Mouse (Mus musculus) midbrain, postnatal 0 days (tissue): Measurements from ENCODE around the gene Kdm4b. TPM values are rescaled to one million over a fixed set of nuclear protein-coding genes. Genes with fewer than 3 reads are reported as not detected.

ENCODE experiments used
- ATAC-seq: fragments of 200-750 bp; cut with Nextera tagmentation; 2 replicates; pipeline ENCODE4 v1.8.0; 2017; ENCODE audit warnings: moderate number of reproducible peaks, mild to moderate bottlenecking, moderate TSS enrichment, moderate library complexity; ENCODE audit not compliant: low FRiP score
- DNase-seq: peaks from one replicate; pipeline ENCODE4 v3.0.0-alpha.2; 2015; ENCODE audit warnings: low spot score
- H3K27ac ChIP-seq: fragments of 300-500 bp; sonication (generic); 2 replicates; pipeline ENCODE4 v1.5.1; 2014; ENCODE audit warnings: low read depth, mild to moderate bottlenecking, low read length, mixed read lengths
- H3K27me3 ChIP-seq: fragments of 300-500 bp; sonication (generic); 2 replicates; pipeline ENCODE4 v1.6.1; 2014; ENCODE audit warnings: low read length, control low read depth, mixed read lengths; ENCODE audit not compliant: insufficient read depth
- H3K36me3 ChIP-seq: fragments of 300-500 bp; sonication (generic); 2 replicates; pipeline ENCODE4 v1.6.1; 2014; ENCODE audit warnings: low read length, control low read depth, mixed read lengths; ENCODE audit not compliant: insufficient read depth
- H3K4me1 ChIP-seq: fragments of 300-500 bp; sonication (generic); 2 replicates; pipeline ENCODE4 v1.6.1; 2014; ENCODE audit warnings: mild to moderate bottlenecking, control low read depth, antibody characterized with exemption, low read length, mixed read lengths; ENCODE audit not compliant: insufficient read depth
- H3K4me2 ChIP-seq: fragments of 300-500 bp; sonication (generic); 2 replicates; pipeline ENCODE4 v1.6.1; 2014; ENCODE audit warnings: low read depth, mild to moderate bottlenecking, low read length, mixed read lengths; ENCODE audit not compliant: poor library complexity, severe bottlenecking
- H3K4me3 ChIP-seq: fragments of 300-500 bp; sonication (generic); 2 replicates; pipeline ENCODE4 v1.5.1; 2014; ENCODE audit warnings: low read depth, mild to moderate bottlenecking, low read length, moderate library complexity
- H3K9ac ChIP-seq: fragments of 300-500 bp; sonication (generic); replicated peaks from 2 replicates; pipeline ENCODE4 v1.6.1; 2014; ENCODE audit warnings: mild to moderate bottlenecking, low read length, moderate library complexity, mixed read lengths; ENCODE audit not compliant: poor library complexity, severe bottlenecking
- H3K9me3 ChIP-seq: fragments of 300-500 bp; sonication (generic); 2 replicates; pipeline ENCODE4 v1.6.1; 2016; ENCODE audit warnings: low read length, control low read depth
- CTCF ChIP-seq: IDR thresholded peaks from 2 replicates; pipeline ENCODE4 v1.5.1; 2016; ENCODE audit warnings: antibody characterized with exemption, mild to moderate bottlenecking
- WGBS: fragments of 180-500 bp; shearing (Covaris S2); extraction: QIAGEN DNeasy Blood & Tissue Kit; methylation state at CpG from one replicate; pipeline ENCODE4 v1.1.7; 2014; 5-methylcytosine and 5-hydroxymethylcytosine counted together
- polyA plus RNA-seq: library from polyadenylated mRNA; unstranded; fragments of >200 nt; fragmentation: Nextera tagmentation; extraction: Ambion mirVana; gene quantifications from 2 replicates; pipeline ENCODE4 v1.2.1, GENCODE M21; 2015
- total RNA-seq: library from RNA; depleted of rRNA; stranded (reverse); fragments of >200 nt; gene quantifications from 2 replicates; pipeline ENCODE4 v1.2.3, GENCODE M21; 2014

Kdm4b gene
- total and polyA plus RNA-seq, 2 experiments from 2014 or later = 45.6 to 140 TPM

GRCm38 (mm10) chr17:56345364-56345763 lies 19.5 kb downstream of the Kdm4b start:
- no peak overlapping the region for H3K4me3 ChIP-seq
- DNase-seq (no peak), ATAC-seq (no peak)
- no peak overlapping the region for H3K27ac ChIP-seq
- H3K9me3 ChIP-seq = no peaks in the 10 kb centered on the region
- H3K9ac ChIP-seq = no peak overlapping the region
- no peaks in the 10 kb centered on the region for H3K27me3 ChIP-seq
- H3K4me1 ChIP-seq = no peaks in the 10 kb centered on the region
- 84% methylated on average over 2 of the region's 2 CpGs for WGBS
- no peak for TF ChIP-seq CTCF
- H3K4me2 ChIP-seq = no peak overlapping the region
- H3K36me3 ChIP-seq = peaks cover 12% of the 10 kb centered on the region; the same call in 1 of the 2 replicates

DNA sequence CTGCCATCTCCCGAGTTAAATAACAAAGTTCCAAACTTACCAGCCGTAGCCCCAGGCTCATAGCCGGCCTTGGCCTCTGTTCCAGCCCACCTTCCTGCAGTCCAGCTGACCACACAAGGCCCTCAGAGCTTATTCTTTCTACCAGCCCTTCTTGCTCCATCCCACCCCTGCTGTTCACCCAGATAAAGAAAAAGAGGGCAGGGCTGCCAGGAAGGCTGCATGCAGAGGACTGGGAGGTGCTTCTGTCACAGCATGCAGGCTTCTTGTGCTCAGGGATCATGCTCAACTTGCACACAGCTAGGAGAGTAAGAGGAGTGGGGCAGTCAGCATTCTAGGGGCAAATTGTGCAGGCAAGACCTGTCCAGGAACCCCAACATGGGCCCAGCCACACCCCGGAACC lies 22.3 kb downstream of the Kdm4b start:
- no peak overlapping the region for H3K9ac ChIP-seq
- H3K9me3 ChIP-seq = no peaks in the 10 kb centered on the region
- peaks cover 22% of the 10 kb centered on the region for H3K36me3 ChIP-seq
- H3K4me1 ChIP-seq = no peaks in the 10 kb centered on the region
- no peaks in the 10 kb centered on the region for H3K27me3 ChIP-seq
- H3K4me2 ChIP-seq = no peak overlapping the region
- no peak overlapping the region for H3K27ac ChIP-seq
- H3K4me3 ChIP-seq = no peak overlapping the region
- DNase-seq = no peak
- WGBS = 60% methylated on average over 4 of the region's 4 CpGs
- no peak for ATAC-seq
- no peak for TF ChIP-seq CTCF

DNA sequence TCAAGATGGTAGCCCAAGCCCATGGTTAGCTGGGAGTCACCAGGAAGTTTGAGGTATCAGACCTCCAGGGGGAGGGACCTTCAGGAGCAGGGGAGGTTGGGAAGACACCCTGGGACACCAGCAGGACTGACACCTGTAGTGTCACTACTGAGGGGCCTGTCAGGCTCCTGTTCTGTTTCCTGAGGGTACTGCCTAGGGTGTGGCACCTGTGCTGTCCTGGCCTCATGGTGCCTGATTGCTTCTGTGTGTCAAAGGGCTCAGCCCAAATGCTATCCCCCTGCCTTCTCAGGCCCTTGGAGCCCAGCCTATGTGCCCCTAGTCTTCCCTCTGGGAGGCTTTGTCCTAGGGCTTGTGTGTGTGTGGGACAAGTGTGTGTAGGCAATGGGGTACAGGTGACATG lies 22.7 kb downstream of the Kdm4b start:
- Histone ChIP-seq H3K27me3 (no peaks in the 10 kb centered on the region), H3K4me1 (no peaks in the 10 kb centered on the region), H3K4me3 (no peak overlapping the region), H3K4me2 (no peak overlapping the region), H3K36me3 (peaks cover 27% of the 10 kb centered on the region), H3K9ac (no peak overlapping the region), H3K27ac (no peak overlapping the region), H3K9me3 (no peaks in the 10 kb centered on the region)
- DNase-seq (no peak), ATAC-seq (no peak)
- no peak for TF ChIP-seq CTCF

- peak; percentile 91 for TF ChIP-seq CTCF
- no peak overlapping the region for H3K9ac ChIP-seq
- no peak overlapping the region for H3K27ac ChIP-seq
- ATAC-seq (peak; percentile 60), DNase-seq (peak; percentile 76)
- H3K4me2 ChIP-seq = no peak overlapping the region
- 20% methylated on average over 2 of the region's 2 CpGs for WGBS
- H3K4me1 ChIP-seq = no peaks in the 10 kb centered on the region
- H3K4me3 ChIP-seq = no peak overlapping the region
- peaks cover 40% of the 10 kb centered on the region for H3K36me3 ChIP-seq
- no peaks in the 10 kb centered on the region for H3K27me3 ChIP-seq
- no peaks in the 10 kb centered on the region for H3K9me3 ChIP-seq
Observed at GRCm38 (mm10) chr17:56350694-56351093, 24.8 kb downstream of the Kdm4b start.

DNA sequence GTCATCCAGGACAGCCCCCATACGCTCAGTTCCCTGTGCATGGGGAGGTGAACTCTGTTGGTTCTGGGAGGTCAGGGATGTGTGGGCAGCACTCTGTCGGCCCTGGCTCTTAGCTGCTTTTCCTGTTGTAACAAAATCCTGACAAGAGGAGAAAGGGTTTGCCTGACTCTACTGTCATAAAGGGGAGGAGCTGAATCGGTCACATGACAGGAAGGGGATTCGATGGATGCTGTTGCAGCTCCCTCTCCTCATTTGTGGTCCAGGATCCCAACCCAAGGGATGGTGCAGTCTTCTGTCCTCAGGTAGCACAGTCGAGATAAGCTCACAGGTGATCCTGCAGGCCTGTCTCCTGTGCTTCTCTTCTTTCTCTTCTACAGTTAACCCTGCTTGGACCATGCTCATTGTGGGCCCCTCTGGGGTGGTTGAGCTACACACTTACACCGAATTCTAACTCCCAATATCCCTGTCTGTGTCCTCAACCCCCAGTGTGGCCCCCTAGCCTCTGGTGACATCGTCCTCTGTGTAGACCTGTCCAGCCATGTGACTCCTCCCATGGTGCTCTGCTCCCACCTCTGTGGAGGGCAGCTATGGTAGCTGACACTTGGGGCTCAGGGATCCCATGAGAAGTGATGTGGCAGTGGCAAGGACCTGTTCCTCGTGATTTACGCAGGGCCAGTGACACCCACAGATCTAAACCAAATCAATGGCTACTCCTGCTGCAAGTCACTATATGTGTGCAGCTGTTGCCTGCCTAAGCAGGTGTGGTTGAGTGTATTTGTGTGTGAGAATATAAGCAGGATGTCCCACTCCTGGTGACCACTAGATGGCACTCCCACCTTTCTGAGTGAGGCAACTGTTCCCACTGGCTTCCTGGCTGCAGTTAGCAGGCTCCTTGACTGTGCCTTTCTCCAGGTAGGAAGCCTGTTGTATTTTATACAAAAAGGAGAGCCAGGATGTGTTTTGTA lies 31.3 kb downstream of the Kdm4b start:
- H3K27me3 ChIP-seq = no peaks in the 10 kb centered on the region
- no peak overlapping the region for H3K4me2 ChIP-seq
- DNase-seq (peak; percentile 92), ATAC-seq (peak; percentile 57)
- peak; percentile 98 for TF ChIP-seq CTCF
- H3K27ac ChIP-seq = 0 out of 2 replicates have a peak overlapping the region, but pooled peaks have one; percentile 27
- peaks cover 61% of the 10 kb centered on the region for H3K36me3 ChIP-seq
- H3K4me3 ChIP-seq = no peak overlapping the region
- no peaks in the 10 kb centered on the region for H3K4me1 ChIP-seq
- H3K9me3 ChIP-seq = no peaks in the 10 kb centered on the region
- no peak overlapping the region for H3K9ac ChIP-seq
- WGBS = 66% methylated on average over 9 of the region's 9 CpGs

DNA sequence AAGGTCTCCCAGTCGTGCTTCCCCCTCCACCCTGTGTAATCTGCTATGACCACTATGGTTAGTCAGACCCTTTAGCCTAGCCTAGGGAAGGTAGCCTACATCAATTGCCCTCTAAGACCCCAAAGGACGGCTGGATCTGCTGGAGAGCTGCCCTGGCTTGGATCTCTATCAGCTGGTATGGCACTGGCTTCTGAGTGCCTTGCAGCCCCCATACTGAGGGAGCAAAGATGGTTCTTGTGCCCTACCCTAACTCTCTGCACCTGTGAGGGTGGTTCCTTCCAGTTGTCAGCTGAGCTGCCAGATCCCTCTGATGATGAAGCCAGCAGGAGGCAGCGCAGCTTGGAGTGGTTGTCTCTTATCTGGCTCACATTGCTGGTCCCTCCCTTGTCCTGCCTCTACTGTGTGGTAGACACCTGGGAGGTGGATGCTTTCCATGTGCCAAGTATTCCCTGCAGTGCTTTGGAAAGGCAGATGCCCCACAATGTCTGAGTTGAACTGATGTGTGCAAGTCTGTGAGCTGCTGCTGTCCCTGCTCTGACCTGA lies 33.4 kb downstream of the Kdm4b start:
- Histone ChIP-seq H3K4me2 (no peak overlapping the region), H3K36me3 (peaks cover 49% of the 10 kb centered on the region), H3K27ac (no peak overlapping the region), H3K9me3 (no peaks in the 10 kb centered on the region), H3K27me3 (no peaks in the 10 kb centered on the region), H3K4me1 (no peaks in the 10 kb centered on the region), H3K9ac (no peak overlapping the region), H3K4me3 (no peak overlapping the region)
- TF ChIP-seq CTCF = no peak
- WGBS = 83% methylated on average over 3 of the region's 3 CpGs
- no peak for ATAC-seq
- no peak for DNase-seq
